Mouse (Mus musculus): ENCODE results near the gene Plcd1.
A peak's percentile ranks its signal among the peaks of the same experiment; 100 is the strongest.

The Plcd1 gene

DNA sequence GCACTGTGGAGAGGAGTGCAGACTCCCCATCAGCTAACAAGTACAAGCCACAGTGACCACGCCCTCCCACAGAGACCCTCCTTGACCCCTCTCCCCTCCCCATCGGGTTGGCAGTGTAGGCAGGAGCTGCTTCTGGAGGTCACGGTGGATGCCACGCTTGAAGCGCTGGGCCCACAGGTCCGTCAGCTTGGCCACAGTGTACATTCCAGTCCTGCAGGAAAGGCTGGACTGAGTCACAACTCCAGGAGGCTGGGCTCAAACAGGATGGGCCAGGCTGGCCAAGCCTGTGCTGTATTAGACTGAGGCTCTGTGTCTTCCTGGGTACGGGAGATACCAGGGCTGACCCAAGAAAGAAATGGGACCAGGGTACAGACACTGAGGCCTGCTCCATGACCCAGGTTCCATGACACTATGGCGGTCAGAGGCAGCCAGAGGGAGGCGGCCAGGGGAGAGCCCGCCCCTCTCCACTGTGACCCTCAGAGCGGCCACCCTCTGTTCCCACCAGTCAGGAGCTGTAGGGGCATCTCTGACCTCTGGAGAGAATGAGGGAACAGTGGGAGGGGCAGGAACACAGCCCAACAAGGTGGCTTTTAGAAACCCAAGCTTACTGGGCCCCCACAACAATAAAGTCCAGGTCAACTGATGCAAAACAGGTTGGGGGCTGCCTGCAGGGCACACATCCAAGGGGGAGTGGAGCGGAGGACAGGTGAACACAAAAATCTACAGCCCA lies 1.6 kb downstream of the Plcd1 start:
- DNase-seq (ENCODE audit: low spot score in 2 of 2), result no peak

GRCm38 (mm10) chr9:119090462-119090861 lies 2.8 kb downstream of the Plcd1 start:
- no peak for DNase-seq (ENCODE audit: low spot score in 2 of 2)

DNA sequence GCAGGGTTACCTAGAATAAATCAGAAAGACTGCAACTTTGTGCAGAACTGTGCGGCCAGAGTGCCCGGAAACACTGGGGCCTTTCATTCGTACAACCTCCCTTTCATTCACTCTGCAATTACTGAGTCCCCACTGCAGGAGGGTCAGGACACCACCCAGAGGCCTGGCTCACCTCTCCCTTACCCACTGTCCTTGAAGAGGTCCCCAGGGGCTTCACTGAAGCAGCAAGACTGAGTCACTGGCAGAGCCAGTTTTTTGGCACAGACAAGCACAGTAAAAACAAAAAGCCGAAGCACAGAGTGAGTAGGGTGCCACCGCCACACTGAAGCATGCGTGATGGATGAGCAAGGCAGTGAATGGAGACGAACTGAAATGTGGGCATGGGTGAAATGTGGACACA lies 3.9 kb downstream of the Plcd1 start:
- DNase-seq (ENCODE audit: low spot score in 2 of 2), result no peak

- peak; percentile 64 to 72 for DNase-seq (ENCODE audit: low spot score in 2 of 2)
These were observed 5.0 kb downstream of the Plcd1 start for GRCm38 (mm10) chr9:119088148-119088801.

- no peak for DNase-seq (ENCODE audit: low spot score in 2 of 2)
These were observed 6.0 kb downstream of the Plcd1 start for GRCm38 (mm10) chr9:119087309-119087708.

DNA sequence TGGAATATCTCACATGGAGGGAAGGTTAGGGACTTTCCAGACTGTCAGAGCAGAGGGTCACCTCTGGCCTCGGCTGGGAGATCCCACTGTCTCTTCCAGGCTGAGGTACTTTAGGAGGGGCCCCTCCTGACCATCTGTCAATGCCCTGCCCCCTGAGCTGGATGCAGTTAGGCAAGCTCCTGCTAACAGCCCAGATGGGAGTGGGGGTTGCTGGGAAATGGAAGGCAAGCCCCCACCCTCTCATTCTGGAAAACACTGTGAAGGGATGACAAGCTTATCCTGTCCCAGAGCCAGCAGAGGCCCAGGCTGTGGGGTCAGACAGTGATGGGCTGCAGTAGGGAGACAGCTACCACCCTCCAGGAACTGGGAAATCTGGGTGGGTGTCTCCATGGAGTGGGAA lies 6.9 kb downstream of the Plcd1 start:
- no peak for DNase-seq (ENCODE audit: low spot score in 2 of 2)

DNA sequence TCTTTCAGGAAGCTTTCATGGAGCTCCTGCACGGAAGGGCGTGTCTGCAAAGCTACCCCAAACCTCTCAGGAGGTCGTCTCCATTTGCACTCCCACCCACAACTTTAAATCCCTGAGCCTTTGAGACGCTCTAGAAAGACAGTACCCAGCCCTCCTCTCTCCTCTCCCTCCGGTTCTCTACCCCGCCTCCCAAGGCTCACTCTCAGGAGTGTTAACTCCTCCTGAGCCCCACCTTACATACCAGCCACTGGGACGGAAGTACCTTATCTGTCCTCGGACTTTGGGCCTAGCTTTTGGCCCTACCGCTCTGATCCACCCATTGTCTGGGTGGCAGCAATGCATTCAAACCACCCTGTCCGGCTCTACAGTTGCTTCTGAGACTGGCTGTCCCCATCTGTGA lies 9.3 kb downstream of the Plcd1 start:
- no peak for DNase-seq (ENCODE audit: low spot score in 2 of 2)

DNA sequence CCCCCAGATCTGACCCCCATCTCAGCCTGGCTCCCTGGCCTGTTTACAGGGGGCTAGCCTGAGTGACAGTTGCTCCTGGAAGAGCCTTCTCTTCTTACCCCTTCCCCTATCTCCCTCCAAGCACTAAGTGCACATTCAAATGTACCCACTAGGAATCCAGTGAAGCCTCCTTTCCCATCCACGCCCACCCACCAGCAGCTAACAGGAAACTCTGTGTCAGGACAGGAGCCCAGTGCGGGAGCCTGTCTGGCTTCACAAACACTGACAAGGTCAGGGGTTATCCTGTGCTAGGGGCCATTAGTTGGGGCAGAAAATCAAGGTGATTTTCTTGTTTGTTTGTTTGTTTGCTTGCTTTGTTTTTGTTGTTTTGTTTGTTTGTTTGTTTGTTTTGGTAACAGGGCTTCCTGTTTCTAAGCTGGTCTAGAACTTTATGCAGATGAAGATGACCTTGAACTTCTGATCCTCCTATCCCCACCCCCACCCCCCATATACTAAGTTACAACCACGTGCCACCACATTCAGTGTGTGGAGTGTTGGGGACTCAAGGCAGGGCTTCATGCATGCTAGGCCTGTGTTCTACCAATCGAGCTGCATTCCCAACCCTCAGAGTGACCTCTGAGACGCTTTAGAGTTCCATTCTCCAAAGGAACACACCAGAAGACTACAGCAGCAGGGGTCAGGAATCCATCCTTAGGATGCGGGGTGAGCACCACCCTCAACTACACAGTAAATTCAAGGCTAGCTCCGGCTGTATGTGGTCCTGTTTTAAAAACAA lies 10.5 kb downstream of the Plcd1 start:
- DNase-seq (ENCODE audit: low spot score in 2 of 2), result no peak

DNA sequence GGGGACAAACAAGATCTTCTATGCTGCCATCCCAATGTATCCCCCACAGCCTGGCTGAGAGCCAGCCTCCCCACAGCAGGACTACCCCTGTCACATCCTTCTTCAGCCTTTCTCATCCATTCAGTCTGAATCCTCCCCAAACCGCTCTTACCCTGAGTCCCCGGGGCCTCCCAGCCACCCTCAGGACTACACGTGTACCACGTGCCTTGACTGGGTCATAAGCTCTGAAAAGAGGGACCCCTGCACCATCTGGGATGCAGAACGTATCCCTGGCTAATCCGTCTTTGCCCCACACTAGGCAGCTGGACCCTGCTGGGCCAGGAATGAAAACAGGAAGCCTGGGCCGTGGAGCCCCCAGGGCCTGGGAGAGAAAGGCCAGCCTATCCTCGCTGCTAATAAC lies 11.3 kb downstream of the Plcd1 start:
- no peak for DNase-seq (ENCODE audit: low spot score in 2 of 2)

DNA sequence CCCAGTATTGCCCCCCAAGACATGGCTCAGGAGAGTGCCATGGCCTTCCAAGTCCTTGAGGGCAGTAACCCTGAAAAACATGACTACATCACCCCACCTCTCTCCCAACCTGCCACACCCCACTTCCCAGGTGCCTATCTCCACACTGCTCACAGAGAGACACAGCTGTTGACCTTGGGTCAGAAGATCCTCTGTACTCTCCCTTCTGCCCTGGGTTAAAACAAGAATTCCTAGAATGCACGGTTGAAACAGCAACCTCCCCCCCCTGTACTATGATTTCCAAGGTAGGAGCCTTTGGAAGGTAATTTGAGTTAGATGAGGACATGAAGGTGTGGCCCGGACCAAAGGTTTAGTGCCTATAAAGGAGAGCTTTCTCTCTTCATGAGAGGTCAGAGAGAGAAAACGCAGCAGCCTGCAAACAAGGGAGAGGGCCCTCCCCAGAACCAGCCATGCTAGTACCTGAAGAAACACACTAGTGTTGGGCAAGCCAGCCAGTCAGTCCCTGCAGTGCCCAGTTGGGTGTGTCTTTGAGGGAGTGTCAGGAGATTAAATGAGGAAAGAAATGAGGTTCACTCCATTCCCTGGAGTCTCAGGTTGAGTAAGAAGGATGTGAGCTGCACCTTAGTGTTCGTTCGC lies 13.1 kb downstream of the Plcd1 start:
- no peak for DNase-seq (ENCODE audit: low spot score in 2 of 2)

- DNase-seq (ENCODE audit: low spot score in 2 of 2), result no peak
These were observed 17.6 kb downstream of the Plcd1 start for GRCm38 (mm10) chr9:119075685-119076084.

DNA sequence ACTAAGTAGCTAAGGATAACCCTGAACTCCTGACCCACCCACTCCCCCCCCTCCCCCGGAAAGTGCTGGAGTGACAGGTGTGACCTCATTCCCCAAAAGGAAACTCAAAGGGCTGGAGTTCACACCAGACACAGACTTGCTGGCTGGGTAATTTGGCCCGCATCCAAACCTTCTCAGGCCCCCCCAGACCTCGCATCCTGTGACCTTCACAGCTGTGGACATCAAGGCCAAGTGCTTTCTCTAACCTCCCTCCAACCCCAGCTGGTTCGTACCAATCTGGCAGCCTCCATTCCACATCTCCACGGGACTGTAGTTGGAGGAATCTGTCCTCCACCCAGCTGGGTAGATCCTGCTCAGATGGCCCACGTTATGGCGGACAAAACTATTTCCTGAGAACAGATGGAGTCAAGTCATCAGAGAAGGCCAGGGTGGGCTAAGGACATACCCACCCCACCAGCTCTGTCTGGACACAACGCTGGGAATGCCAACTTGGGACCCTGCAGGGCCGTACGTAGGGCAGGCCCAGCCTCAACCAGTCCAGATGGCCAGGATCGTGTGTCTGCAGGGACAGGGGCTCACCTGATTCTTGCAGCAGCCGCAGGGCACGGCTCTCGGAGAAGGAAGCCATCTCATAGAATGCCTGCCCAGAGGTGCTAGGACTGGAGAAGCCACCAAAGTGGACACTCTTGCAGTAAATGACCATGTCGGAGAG lies 20.0 kb downstream of the Plcd1 start:
- DNase-seq (ENCODE audit: low spot score in 2 of 2), result no peak

- DNase-seq (ENCODE audit: low spot score in 2 of 2), result no peak
These were observed 21.5 kb downstream of the Plcd1 start for GRCm38 (mm10) chr9:119071786-119072185.

- no peak for DNase-seq (ENCODE audit: low spot score in 2 of 2)
These were observed 23.0 kb downstream of the Plcd1 start for GRCm38 (mm10) chr9:119070173-119070825.

- DNase-seq (ENCODE audit: low spot score in 2 of 2), result no peak
These were observed 25.0 kb downstream of the Plcd1 start for GRCm38 (mm10) chr9:119068266-119068665.

GRCm38 (mm10) chr9:119067601-119068000 lies 25.7 kb downstream of the Plcd1 start:
- peak; percentile 68 to 79 for DNase-seq (ENCODE audit: low spot score in 2 of 2)

DNA sequence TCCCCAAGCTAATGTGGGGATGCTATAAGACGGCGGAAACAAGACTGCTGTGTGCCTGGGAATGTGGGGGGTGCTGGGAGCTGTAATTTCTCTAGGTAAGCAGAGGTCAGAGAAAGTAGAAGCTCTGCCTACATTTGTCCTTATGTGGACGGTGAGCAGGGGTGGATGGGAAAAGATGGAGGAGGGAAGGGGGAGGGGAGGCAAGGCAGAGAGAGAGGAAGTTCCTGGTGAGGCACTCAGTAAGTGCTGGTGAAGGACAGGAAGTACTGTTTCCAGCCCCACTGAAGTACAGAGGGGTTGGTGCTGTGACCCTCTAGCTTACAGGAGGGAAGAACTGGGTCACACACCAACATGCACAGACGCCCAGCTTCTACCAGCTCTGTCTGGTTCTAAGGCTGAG lies 29.0 kb downstream of the Plcd1 start:
- no peak for DNase-seq (ENCODE audit: low spot score in 2 of 2)

GRCm38 (mm10) chr9:119063036-119063644 lies 30.2 kb downstream of the Plcd1 start:
- DNase-seq (ENCODE audit: low spot score in 2 of 2), result no peak

- DNase-seq (ENCODE audit: low spot score in 2 of 2), result no peak
These were observed 32.6 kb downstream of the Plcd1 start for GRCm38 (mm10) chr9:119060701-119061100.

- no peak for DNase-seq (ENCODE audit: low spot score in 2 of 2)
These were observed 35.1 kb downstream of the Plcd1 start for GRCm38 (mm10) chr9:119058245-119058644.

DNA sequence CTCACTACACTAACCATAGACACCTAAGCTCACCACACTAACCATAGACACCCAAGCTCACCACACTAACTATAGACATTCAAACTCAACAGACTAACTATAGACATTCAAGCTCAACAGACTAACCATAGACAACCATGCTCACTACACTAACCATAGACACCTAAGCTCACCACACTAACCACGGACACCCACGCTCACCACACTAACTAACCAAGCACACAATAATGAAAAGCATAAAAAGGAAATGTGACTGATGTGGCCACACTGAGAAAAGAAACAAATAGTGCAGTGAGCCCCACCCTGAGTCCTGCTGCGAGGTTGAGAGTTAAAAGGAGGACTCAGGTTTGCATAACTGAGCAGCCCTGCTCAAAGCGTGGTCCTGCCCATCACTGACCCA lies 38.0 kb downstream of the Plcd1 start:
- DNase-seq (ENCODE audit: low spot score in 2 of 2), result no peak

All from frontal cortex, postnatal 14 days (tissue).